Mouse (Mus musculus): ENCODE measurements around the gene Cat.
A peak's percentile ranks its signal among the peaks of the same experiment; 100 is the strongest.

Gene Cat

GRCm38 (mm10) chr2:103476657-103477056 lies 8.3 kb downstream of the Cat start:
- DNase-seq, result no peak

GRCm38 (mm10) chr2:103476180-103476579 lies 8.8 kb downstream of the Cat start:
- no peak for DNase-seq

- no peak for DNase-seq
Measured at GRCm38 (mm10) chr2:103473362-103473761, 11.6 kb downstream of the Cat start.

GRCm38 (mm10) chr2:103466984-103467588 lies 17.9 kb downstream of the Cat start:
- DNase-seq, result peak; percentile 82 to 83

GRCm38 (mm10) chr2:103466272-103466671 lies 18.7 kb downstream of the Cat start:
- DNase-seq, result no peak

GRCm38 (mm10) chr2:103465429-103465828 lies 19.5 kb downstream of the Cat start:
- no peak for DNase-seq

- no peak for DNase-seq
Measured at GRCm38 (mm10) chr2:103464524-103464923, 20.4 kb downstream of the Cat start.

GRCm38 (mm10) chr2:103462746-103463145 lies 22.2 kb downstream of the Cat start:
- DNase-seq, result no peak

- DNase-seq, result no peak
Measured at GRCm38 (mm10) chr2:103461743-103462142, 23.2 kb downstream of the Cat start.

GRCm38 (mm10) chr2:103461210-103461609 lies 23.8 kb downstream of the Cat start:
- DNase-seq, result no peak

GRCm38 (mm10) chr2:103459069-103459468 lies 25.9 kb downstream of the Cat start:
- DNase-seq, result no peak

GRCm38 (mm10) chr2:103457628-103458027 lies 27.3 kb downstream of the Cat start:
- DNase-seq, result peak; percentile 46 to 59

GRCm38 (mm10) chr2:103457048-103457447 lies 27.9 kb downstream of the Cat start:
- DNase-seq, result no peak

- DNase-seq, result peak; percentile 92 to 94
Measured at GRCm38 (mm10) chr2:103456646-103457045, 28.3 kb downstream of the Cat start.

GRCm38 (mm10) chr2:103455748-103456147 lies 29.2 kb downstream of the Cat start:
- DNase-seq, result no peak

- no peak for DNase-seq
Measured at GRCm38 (mm10) chr2:103452550-103452949, 32.4 kb downstream of the Cat start.

GRCm38 (mm10) chr2:103450267-103450666 lies 34.7 kb downstream of the Cat start:
- DNase-seq, result no peak

- DNase-seq, result no peak
Measured at GRCm38 (mm10) chr2:103449813-103450212, 35.1 kb downstream of the Cat start.

GRCm38 (mm10) chr2:103448947-103449560 lies 35.9 kb downstream of the Cat start:
- DNase-seq, result no peak

- DNase-seq, result no peak
Measured at GRCm38 (mm10) chr2:103446326-103446725, 38.6 kb downstream of the Cat start.

- DNase-seq, result peak; percentile 71 to 79
Measured at GRCm38 (mm10) chr2:103445776-103446175, 39.2 kb downstream of the Cat start.

GRCm38 (mm10) chr2:103439710-103440109 lies 45.2 kb downstream of the Cat start:
- DNase-seq, result peak; percentile 90 to 92

- DNase-seq, result peak; percentile 78 to 84
Measured at GRCm38 (mm10) chr2:103439071-103439622, 45.8 kb downstream of the Cat start.

GRCm38 (mm10) chr2:103436534-103436933 lies 48.4 kb downstream of the Cat start:
- DNase-seq, result peak in 1 of 2 experiments; percentile 29
